Mouse (Mus musculus) midbrain, embryonic 16.5 days (tissue): ENCODE data around the gene Gcn1l1. TPM values are rescaled to one million over a fixed set of nuclear protein-coding genes. Genes with fewer than 3 reads are reported as not detected.
A peak's percentile ranks its signal among the peaks of the same experiment; 100 is the strongest.

Source experiments
- ATAC-seq: fragments of 200-750 bp; cut with Nextera tagmentation; 2 replicates; pipeline ENCODE4 v1.8.0; 2017; ENCODE audit warnings: moderate TSS enrichment
- H3K27ac ChIP-seq: fragments of 300-500 bp; sonication (generic); 2 replicates; pipeline ENCODE4 v1.5.1; 2014; ENCODE audit warnings: mild to moderate bottlenecking, low read length, mixed read lengths
- H3K27me3 ChIP-seq: fragments of 300-500 bp; sonication (generic); 2 replicates; pipeline ENCODE4 v1.6.1; 2014; ENCODE audit warnings: low read depth, low read length, mixed read lengths; ENCODE audit not compliant: control insufficient read depth, insufficient read depth
- H3K36me3 ChIP-seq: fragments of 300-500 bp; sonication (generic); 2 replicates; pipeline ENCODE4 v1.6.1; 2014; ENCODE audit warnings: mild to moderate bottlenecking, low read length, moderate library complexity, mixed read lengths; ENCODE audit not compliant: control insufficient read depth, insufficient read depth
- H3K4me1 ChIP-seq: fragments of 300-500 bp; sonication (generic); 2 replicates; pipeline ENCODE4 v1.6.1; 2014; ENCODE audit warnings: mild to moderate bottlenecking, low read length, mixed read lengths; ENCODE audit not compliant: control insufficient read depth, insufficient read depth
- H3K4me2 ChIP-seq: fragments of 300-500 bp; sonication (generic); 2 replicates; pipeline ENCODE4 v1.6.1; 2014; ENCODE audit warnings: mild to moderate bottlenecking, low read length, mixed read lengths
- H3K4me3 ChIP-seq: fragments of 300-500 bp; sonication (generic); 2 replicates; pipeline ENCODE4 v1.5.1; 2014; ENCODE audit warnings: low read depth, mild to moderate bottlenecking, low read length, moderate library complexity, mixed read lengths
- H3K9ac ChIP-seq: fragments of 300-500 bp; sonication (generic); 2 replicates; pipeline ENCODE4 v1.6.1; 2014; ENCODE audit warnings: low read depth, low read length, mixed read lengths
- H3K9me3 ChIP-seq: fragments of 300-500 bp; sonication (generic); replicated peaks from 2 replicates; pipeline ENCODE4 v1.6.1; 2014; ENCODE audit warnings: mild to moderate bottlenecking, low read length, mixed read lengths; ENCODE audit not compliant: control insufficient read depth, poor library complexity, severe bottlenecking
- WGBS: fragments of 180-500 bp; shearing (Covaris S2); extraction: QIAGEN DNeasy Blood & Tissue Kit; methylation state at CpG from one replicate; pipeline ENCODE4 v1.1.7; 2014; 5-methylcytosine and 5-hydroxymethylcytosine counted together
- polyA plus RNA-seq: library from polyadenylated mRNA; unstranded; fragments of >200 nt; fragmentation: Nextera tagmentation; extraction: Ambion mirVana; gene quantifications from 2 replicates; pipeline ENCODE4 v1.2.1, GENCODE M21; 2015

Gene Gcn1l1
- polyA plus RNA-seq, 1 experiment from 2014 or later = 45.1 TPM

GRCm38 (mm10) chr5:115530447-115530809 lies 34.6 kb upstream of the Gcn1l1 start:
- Histone ChIP-seq H3K4me3 (no peak overlapping the region), H3K36me3 (no peaks in the 10 kb centered on the region), H3K4me2 (no peak overlapping the region), H3K9me3 (no peaks in the 10 kb centered on the region), H3K27ac (no peak overlapping the region), H3K27me3 (no peaks in the 10 kb centered on the region), H3K4me1 (peaks cover 10% of the 10 kb centered on the region), H3K9ac (no peak overlapping the region)
- whole genome bisulfite sequencing = 77% methylated on average over 8 of the region's 8 CpGs
- ATAC-seq = no peak

DNA sequence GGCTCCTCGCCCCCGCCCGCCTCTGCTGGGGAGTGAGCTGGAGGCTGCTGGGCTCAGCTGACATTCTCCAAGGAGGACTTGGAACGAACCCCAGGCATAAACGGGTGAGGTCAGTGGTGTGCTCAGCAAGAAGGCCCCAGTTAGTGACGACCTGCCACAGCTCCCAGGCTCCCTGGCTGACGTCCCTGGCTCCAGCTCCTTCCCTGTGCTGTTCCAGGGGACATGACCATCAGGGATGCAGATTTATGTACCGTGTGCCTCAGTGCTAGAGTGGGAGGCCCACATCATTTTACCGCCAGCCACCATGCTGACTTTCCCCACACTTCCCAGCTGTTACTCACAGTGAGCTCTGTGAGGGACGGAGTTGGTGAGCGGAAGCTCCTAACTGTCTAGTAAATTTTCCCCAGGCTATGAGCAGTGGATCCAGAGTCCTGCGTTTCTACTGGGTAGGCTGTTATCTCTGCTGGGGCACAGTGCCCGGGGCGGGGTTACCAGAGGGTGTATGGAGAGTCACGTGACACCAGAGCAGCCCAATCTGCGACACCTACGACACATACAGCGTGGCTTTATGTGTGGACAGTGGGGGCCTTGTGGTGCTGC lies 33.3 kb upstream of the Gcn1l1 start:
- Histone ChIP-seq H3K9me3 (no peaks in the 10 kb centered on the region), H3K4me3 (no peak overlapping the region), H3K27me3 (no peaks in the 10 kb centered on the region), H3K4me1 (peaks cover 10% of the 10 kb centered on the region), H3K9ac (no peak overlapping the region), H3K36me3 (no peaks in the 10 kb centered on the region), H3K27ac (peak overlapping the region; percentile 9; the same call in 1 of the 2 replicates), H3K4me2 (no peak overlapping the region)
- ATAC-seq = peak; percentile 64
- WGBS = 52% methylated on average over 18 of the region's 18 CpGs

DNA sequence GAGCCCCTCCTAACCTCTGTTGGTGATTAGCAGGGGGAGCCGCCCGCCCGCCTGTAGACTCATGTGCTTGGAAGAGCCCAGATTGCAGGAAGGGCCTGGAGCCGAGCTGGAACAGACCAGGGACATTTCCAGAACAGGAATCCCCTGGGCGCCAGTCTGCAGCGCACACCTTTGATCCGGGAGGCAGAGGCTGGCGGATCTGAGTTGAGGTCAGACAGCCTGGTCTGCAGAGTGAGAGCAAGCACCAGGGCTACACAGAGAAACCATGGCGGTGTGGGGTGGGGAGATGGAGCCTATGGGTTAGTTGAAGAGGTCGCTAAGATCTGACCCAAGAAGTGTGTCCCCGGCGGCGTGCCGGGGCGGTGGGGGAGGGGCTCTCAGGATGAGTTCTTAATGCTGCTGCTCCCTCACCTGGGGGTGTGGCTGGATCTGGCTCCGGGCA lies 30.7 kb upstream of the Gcn1l1 start:
- peaks cover 13% of the 10 kb centered on the region for H3K4me1 ChIP-seq
- ATAC-seq = no peak
- no peak overlapping the region for H3K4me2 ChIP-seq
- H3K36me3 ChIP-seq = no peaks in the 10 kb centered on the region
- H3K4me3 ChIP-seq = no peak overlapping the region
- no peaks in the 10 kb centered on the region for H3K9me3 ChIP-seq
- no peak overlapping the region for H3K9ac ChIP-seq
- WGBS = 21% methylated on average over 16 of the region's 16 CpGs
- H3K27ac ChIP-seq = no peak overlapping the region
- no peaks in the 10 kb centered on the region for H3K27me3 ChIP-seq

GRCm38 (mm10) chr5:115534856-115535255 lies 30.2 kb upstream of the Gcn1l1 start:
- 68% methylated on average over 8 of the region's 8 CpGs for WGBS
- no peaks in the 10 kb centered on the region for H3K27me3 ChIP-seq

DNA sequence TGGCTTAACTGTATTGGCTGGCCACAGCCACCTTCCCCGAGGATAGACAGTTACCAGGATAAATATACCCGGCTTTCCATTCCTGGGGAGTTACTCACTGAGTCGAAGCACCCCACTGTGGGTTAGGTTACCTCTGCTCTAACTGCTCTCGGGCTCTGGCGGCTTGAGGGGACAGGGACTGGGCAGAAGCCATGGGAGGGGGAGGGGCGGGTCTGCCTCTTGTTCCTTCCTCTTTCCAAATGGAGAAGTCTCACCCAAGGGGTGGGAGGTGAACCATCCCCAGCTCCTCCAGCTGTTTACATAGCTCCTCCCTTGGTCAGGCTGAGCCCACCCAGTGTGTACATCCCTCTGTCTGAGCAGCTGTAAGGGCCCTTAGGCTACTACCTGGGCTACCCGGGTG lies 29.4 kb upstream of the Gcn1l1 start:
- peaks cover 13% of the 10 kb centered on the region for H3K4me1 ChIP-seq
- no peaks in the 10 kb centered on the region for H3K36me3 ChIP-seq
- no peak for ATAC-seq
- no peak overlapping the region for H3K4me2 ChIP-seq
- H3K9ac ChIP-seq = no peak overlapping the region
- H3K27ac ChIP-seq = no peak overlapping the region
- 34% methylated on average over 7 of the region's 7 CpGs for WGBS
- H3K9me3 ChIP-seq = no peaks in the 10 kb centered on the region
- no peaks in the 10 kb centered on the region for H3K27me3 ChIP-seq
- H3K4me3 ChIP-seq = no peak overlapping the region

More at GRCm38 (mm10) chr5:115534856-115535255, 30.2 kb upstream of the Gcn1l1 start:
- Histone ChIP-seq H3K9me3 (no peaks in the 10 kb centered on the region), H3K4me1 (peaks cover 13% of the 10 kb centered on the region), H3K9ac (no peak overlapping the region), H3K4me3 (no peak overlapping the region), H3K36me3 (no peaks in the 10 kb centered on the region), H3K27ac (no peak overlapping the region), H3K4me2 (no peak overlapping the region)
- no peak for ATAC-seq

DNA sequence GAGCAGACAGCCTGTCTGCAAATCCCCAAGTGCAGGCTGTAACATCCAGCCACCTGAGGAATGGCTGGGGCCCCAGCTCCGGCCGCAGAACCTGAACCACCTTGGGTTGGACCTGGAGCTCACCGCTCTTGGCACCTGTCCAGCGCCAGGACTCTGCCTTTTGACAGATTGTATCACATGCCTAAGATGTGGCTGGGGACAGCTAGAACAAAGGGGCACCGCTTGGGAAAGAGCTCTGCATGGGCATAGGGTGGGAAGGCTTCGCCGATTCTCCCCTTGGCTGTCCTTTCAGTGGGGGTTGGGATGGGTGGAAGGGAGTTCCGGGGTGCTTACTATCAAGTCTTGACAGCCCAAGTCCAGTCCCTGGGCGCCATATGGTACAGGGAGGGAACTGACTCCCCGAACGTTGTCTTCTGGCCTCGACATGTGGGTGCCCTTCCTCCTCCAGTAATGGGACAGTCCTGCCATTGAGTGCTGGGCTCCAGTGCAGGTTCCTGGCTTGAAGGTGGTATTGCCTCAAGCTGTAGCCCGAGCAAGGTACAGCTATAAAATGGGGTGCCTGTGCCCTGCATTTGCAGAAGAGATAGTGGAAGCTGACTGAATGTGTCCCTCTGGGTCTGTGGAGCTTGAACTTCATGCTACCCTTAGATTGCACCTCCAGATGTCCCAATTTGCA lies 26.9 kb upstream of the Gcn1l1 start:
- no peaks in the 10 kb centered on the region for H3K36me3 ChIP-seq
- H3K4me3 ChIP-seq = no peak overlapping the region
- no peak overlapping the region for H3K27ac ChIP-seq
- no peaks in the 10 kb centered on the region for H3K27me3 ChIP-seq
- H3K4me1 ChIP-seq = peaks cover 7% of the 10 kb centered on the region; the same call in 1 of the 2 replicates
- H3K9me3 ChIP-seq = no peaks in the 10 kb centered on the region
- WGBS = 74% methylated on average over 13 of the region's 13 CpGs
- ATAC-seq = peak; percentile 41; the same call in 1 of the 2 replicates
- H3K9ac ChIP-seq = no peak overlapping the region
- no peak overlapping the region for H3K4me2 ChIP-seq

DNA sequence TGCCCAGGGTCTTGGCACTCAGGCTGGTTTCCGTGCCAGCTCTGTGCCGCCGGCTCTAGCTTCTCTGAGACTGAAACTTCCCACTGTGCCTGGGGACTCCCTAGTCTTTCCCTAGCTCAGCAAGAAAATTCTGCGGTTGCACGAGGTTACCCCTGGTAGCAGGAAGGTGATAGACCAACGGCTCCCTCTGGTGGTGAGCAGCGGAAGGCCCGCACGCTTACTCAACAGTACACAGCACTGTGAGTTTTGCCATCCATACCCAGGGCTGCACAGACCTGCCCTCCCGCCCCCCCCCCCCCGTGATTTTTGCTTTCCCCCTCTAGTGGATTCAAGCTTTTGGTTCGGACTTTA lies 26.4 kb upstream of the Gcn1l1 start:
- Histone ChIP-seq H3K36me3 (no peaks in the 10 kb centered on the region), H3K27me3 (no peaks in the 10 kb centered on the region), H3K9me3 (no peaks in the 10 kb centered on the region), H3K4me2 (no peak overlapping the region), H3K9ac (no peak overlapping the region), H3K27ac (no peak overlapping the region), H3K4me3 (no peak overlapping the region), H3K4me1 (peaks cover 7% of the 10 kb centered on the region; the same call in 1 of the 2 replicates)
- ATAC-seq = peak; percentile 80
- WGBS = 1% methylated on average over 12 of the region's 12 CpGs

- H3K4me3 ChIP-seq = no peak overlapping the region
- ATAC-seq = no peak
- no peak overlapping the region for H3K4me2 ChIP-seq
- H3K4me1 ChIP-seq = peaks cover 3% of the 10 kb centered on the region; the same call in 1 of the 2 replicates
- WGBS = 72% methylated on average over 19 of the region's 19 CpGs
- H3K36me3 ChIP-seq = no peaks in the 10 kb centered on the region
- H3K27ac ChIP-seq = no peak overlapping the region
- no peaks in the 10 kb centered on the region for H3K27me3 ChIP-seq
- H3K9me3 ChIP-seq = no peaks in the 10 kb centered on the region
- H3K9ac ChIP-seq = no peak overlapping the region
Measured at GRCm38 (mm10) chr5:115542635-115543384, 22.2 kb upstream of the Gcn1l1 start.
